Mouse (Mus musculus): ENCODE results near the gene Mthfd1l. TPM values are rescaled to one million over a fixed set of nuclear protein-coding genes. Genes with fewer than 3 reads are reported as not detected.

Gene Mthfd1l
- polyA plus RNA-seq, 1 experiment from 2014 or later, result 20.4 TPM

DNA sequence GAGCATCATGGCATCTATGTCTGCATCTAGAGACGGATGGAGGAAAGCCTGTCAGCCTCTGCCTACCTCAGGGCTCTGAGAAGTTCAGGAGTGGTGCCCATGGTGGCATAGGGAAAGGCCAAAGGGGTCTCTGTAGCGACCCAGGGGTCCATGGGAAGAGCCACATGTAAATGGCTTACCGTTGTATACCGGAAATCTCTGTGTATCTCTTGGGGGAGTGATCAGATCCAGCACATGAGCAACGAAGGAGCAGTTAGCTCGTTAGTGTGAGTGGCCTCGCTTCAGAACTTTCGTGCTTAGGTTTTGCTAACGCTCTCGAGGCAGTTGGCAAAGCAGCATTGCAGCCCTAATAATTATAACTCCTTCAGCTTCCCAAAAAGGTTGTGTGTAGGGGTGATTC is 169.9 kb downstream of the Mthfd1l start:
- H3K27me3 ChIP-seq (replicated peaks; ENCODE audit: low read depth, poor library complexity, severe bottlenecking), result no peaks in the 10 kb centered on the region
- H3K9me3 ChIP-seq, result no peaks in the 10 kb centered on the region
- no peaks in the 10 kb centered on the region; the same call in 1 of the 2 replicates for H3K36me3 ChIP-seq (replicated peaks)
- peaks cover 25% of the 10 kb centered on the region for H3K4me1 ChIP-seq
- DNase-seq (ENCODE audit: low spot score), result no peak
- WGBS, result 83% methylated on average over 10 of the region's 10 CpGs
- no peak overlapping the region for H3K4me3 ChIP-seq
- peak overlapping the region; percentile 14; the same call in 1 of the 2 replicates for H3K27ac ChIP-seq (replicated peaks)

DNA sequence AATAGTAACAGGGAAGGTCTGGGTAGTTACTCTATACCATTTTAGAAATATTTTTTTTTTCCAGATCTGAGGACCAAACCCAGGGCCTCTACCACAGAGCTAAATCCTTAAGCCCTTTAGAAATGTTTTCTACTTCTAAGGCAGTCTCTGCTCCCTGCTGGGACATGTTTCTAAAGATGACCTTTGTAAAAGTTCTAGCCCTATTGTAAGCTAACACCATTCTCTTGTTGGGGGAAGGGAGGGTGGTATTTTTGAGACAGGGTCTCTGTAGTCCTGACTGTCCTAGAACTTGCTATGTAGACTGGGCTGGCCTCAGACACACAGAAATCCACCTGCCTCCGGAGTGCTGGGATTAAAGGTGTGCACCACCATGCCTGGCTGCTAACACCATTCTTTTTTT is 170.5 kb downstream of the Mthfd1l start:
- H3K9me3 ChIP-seq, result no peaks in the 10 kb centered on the region
- DNase-seq (ENCODE audit: low spot score), result no peak
- no peaks in the 10 kb centered on the region for H3K27me3 ChIP-seq (replicated peaks; ENCODE audit: low read depth, poor library complexity, severe bottlenecking)
- H3K4me3 ChIP-seq, result no peak overlapping the region
- H3K36me3 ChIP-seq (replicated peaks), result no peaks in the 10 kb centered on the region; the same call in 1 of the 2 replicates
- no peak overlapping the region for H3K27ac ChIP-seq (replicated peaks)
- 71% methylated on average over 1 of the region's 1 CpGs for WGBS
- peaks cover 25% of the 10 kb centered on the region for H3K4me1 ChIP-seq

DNA sequence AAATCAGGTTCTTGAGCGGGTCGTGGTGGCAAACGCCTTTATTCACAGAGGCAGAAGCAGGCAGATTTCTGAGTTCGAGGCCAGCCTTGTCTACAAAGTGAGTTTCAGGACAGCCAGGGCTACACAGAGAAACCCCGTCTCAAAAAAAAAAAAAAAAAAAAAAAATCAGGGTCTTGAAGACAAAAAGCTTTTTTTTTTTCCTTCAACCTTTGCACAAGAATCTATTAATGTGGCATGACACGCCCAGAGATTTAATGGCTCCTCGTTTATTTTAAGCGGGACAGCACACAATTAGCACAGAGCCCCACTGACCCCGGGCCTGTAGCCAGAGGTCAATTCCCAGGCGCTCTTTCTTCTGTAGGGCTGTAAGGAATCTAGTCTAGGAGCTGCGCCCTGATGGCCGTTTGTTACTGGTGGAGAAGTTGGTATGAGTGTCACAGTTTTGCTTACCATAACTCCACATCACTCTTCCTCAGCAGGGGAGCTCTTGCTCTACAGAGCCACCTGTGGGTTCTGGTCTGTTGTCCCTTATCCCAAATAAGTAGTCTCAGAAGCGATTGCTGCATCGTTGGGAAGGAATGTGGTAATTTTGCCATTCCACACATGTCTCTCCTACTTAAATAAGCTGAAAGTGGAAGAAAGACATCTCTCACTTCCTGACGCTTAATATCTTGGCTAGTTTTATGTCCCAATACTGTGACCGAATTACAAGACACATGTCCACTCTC is 172.3 kb downstream of the Mthfd1l start:
- Histone ChIP-seq H3K4me1 (peaks cover 15% of the 10 kb centered on the region; the same call in 1 of the 2 replicates), H3K27me3 (replicated peaks; ENCODE audit: low read depth, poor library complexity, severe bottlenecking) (no peaks in the 10 kb centered on the region), H3K4me3 (no peak overlapping the region), H3K36me3 (replicated peaks) (peaks cover 7% of the 10 kb centered on the region), H3K9me3 (no peaks in the 10 kb centered on the region), H3K27ac (replicated peaks) (no peak overlapping the region)
- no peak for DNase-seq (ENCODE audit: low spot score)
- WGBS, result 66% methylated on average over 16 of the region's 16 CpGs

DNA sequence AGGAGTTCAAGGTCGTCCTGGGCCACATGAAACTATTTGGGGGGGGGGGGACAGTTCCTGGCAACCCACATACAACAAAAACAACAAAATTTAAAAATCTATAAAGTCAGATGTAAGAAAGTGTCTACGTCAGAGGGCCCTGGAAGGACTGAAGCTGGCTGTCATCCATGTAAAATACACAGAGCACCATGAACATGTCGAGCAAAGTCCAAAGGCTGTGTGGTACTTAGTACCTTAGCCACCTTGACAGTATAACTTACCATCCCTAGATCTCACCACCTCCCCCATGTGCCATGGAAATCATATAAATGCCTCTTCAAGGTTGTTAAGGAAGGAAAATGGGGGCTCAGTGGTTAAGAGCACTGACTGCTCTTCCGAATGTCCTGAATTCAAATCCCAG is 174.0 kb downstream of the Mthfd1l start:
- no peak for DNase-seq (ENCODE audit: low spot score)
- no peak overlapping the region for H3K4me3 ChIP-seq
- H3K27ac ChIP-seq (replicated peaks), result no peak overlapping the region
- WGBS, result 88% methylated on average over 4 of the region's 4 CpGs
- peaks cover 15% of the 10 kb centered on the region; the same call in 1 of the 2 replicates for H3K4me1 ChIP-seq
- peaks cover 18% of the 10 kb centered on the region for H3K36me3 ChIP-seq (replicated peaks)
- H3K27me3 ChIP-seq (replicated peaks; ENCODE audit: low read depth, poor library complexity, severe bottlenecking), result no peaks in the 10 kb centered on the region
- no peaks in the 10 kb centered on the region for H3K9me3 ChIP-seq

DNA sequence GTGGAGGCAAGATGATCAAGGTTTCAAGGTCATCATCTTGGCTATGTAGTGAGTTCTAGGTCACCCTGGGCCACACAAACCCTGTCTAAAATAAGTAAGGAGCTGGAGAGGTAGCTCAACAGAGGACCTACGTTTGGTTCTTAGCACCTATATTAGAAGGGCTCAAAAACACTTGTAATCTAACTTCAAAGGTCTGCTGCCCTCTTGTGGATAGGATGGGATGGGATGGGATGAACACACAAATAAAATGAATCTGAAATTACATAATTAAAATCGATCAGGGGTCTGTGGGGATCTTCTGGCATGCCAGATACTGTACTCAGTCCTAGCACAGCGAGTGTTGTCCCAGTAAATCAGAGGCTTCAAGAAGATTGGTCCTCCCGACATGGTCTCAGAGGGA is 178.2 kb downstream of the Mthfd1l start:
- Histone ChIP-seq H3K36me3 (replicated peaks) (peaks cover 23% of the 10 kb centered on the region), H3K27ac (replicated peaks) (no peak overlapping the region), H3K4me1 (0 out of 2 replicates have a peak, but pooled peaks cover under 1% of the 10 kb centered on the region), H3K9me3 (no peaks in the 10 kb centered on the region), H3K27me3 (replicated peaks; ENCODE audit: low read depth, poor library complexity, severe bottlenecking) (no peaks in the 10 kb centered on the region), H3K4me3 (no peak overlapping the region)
- DNase-seq (ENCODE audit: low spot score), result no peak
- WGBS, result 93% methylated on average over 4 of the region's 4 CpGs

DNA sequence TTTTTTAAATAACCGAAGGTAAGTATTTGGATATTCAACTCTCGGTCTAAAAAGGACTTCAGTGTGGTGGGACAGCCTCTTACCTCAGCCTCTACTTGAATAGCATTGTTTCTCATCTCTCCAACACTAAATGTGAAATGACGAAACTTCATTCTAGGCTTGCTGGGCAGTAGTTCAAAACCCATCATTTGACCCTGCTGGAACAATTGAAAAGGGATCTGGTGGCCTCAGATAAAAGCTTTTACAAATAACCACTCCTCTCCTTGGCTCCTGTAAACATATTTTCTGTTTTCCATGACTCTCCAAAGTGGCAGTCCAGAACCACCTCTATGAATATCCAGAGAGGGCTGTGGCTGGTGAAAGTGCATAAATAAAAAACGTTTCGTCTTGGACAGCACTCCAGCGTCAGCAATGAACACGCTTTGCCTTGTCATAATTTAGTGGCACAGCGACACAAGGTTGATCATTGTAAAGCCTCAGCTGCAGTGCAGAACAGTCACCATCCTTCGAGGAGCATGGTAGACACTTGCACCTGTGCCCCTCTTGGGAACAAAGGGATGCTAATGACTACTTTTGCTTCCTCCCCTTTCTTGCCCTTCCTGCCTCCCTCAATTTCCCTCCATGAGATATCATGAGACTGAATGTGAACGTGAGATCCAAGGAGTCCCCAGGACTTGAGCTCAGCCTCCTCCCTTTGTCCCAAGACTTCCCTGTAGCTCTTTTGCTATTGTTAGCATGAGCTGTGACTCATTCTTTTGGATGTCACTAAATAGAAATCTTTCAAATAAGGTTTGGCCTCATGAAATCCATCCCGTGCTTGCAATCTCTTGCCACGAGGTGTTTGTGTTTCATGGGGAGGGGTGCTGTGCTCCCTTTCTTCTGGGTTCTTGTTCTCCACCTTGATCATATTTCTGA is 179.2 kb downstream of the Mthfd1l start:
- Histone ChIP-seq H3K27ac (replicated peaks) (no peak overlapping the region), H3K36me3 (replicated peaks) (peaks cover 28% of the 10 kb centered on the region), H3K27me3 (replicated peaks; ENCODE audit: low read depth, poor library complexity, severe bottlenecking) (no peaks in the 10 kb centered on the region), H3K9me3 (no peaks in the 10 kb centered on the region), H3K4me3 (no peak overlapping the region), H3K4me1 (no peaks in the 10 kb centered on the region)
- no peak for DNase-seq (ENCODE audit: low spot score)
- whole genome bisulfite sequencing, result 91% methylated on average over 12 of the region's 12 CpGs

DNA sequence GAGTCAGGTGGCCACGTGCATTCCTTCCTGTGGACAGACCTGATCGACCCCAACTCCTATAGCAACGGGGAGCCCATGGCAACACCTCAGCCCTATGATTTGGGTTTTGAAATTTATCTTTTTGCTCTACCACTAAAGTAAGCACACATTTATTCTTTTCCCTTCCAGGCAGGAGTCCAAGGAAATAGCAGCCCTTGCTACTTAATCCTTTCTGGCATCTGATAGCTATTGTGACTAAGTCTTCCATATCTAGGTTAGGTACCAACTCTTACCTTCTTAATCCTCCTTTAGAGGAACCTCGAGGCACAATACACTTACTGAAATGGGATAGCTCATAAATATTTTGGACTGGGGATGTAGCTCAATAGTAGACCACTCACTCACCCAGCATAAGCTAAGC is 180.1 kb downstream of the Mthfd1l start:
- Histone ChIP-seq H3K4me1 (no peaks in the 10 kb centered on the region), H3K27ac (replicated peaks) (no peak overlapping the region), H3K9me3 (no peaks in the 10 kb centered on the region), H3K36me3 (replicated peaks) (peaks cover 28% of the 10 kb centered on the region), H3K27me3 (replicated peaks; ENCODE audit: low read depth, poor library complexity, severe bottlenecking) (no peaks in the 10 kb centered on the region), H3K4me3 (no peak overlapping the region)
- WGBS, result 88% methylated on average over 4 of the region's 4 CpGs
- no peak for DNase-seq (ENCODE audit: low spot score)

DNA sequence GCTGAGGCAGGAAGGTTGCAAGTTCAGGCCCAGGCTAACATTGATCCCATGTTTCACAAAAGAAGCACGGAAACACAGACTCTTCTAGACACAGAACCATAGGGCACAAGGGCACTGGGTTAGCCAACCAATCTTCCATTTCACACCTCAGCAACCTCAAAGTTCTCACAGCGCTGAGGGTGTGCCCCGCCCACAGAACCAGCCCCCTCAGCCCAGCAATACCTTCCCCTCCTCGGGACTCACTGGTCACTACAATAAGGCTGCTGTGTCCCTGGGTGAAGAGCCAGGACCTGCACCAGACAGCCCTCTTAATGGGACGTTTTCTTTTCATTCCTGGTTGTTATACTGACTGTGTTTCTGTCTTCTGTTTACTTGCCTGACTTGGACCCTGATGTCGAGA is 181.1 kb downstream of the Mthfd1l start:
- H3K4me1 ChIP-seq, result no peaks in the 10 kb centered on the region
- no peaks in the 10 kb centered on the region for H3K27me3 ChIP-seq (replicated peaks; ENCODE audit: low read depth, poor library complexity, severe bottlenecking)
- H3K9me3 ChIP-seq, result no peaks in the 10 kb centered on the region
- H3K36me3 ChIP-seq (replicated peaks), result peaks cover 23% of the 10 kb centered on the region
- H3K27ac ChIP-seq (replicated peaks), result no peak overlapping the region
- H3K4me3 ChIP-seq, result no peak overlapping the region
- DNase-seq (ENCODE audit: low spot score), result no peak
- WGBS, result 79% methylated on average over 6 of the region's 6 CpGs

DNA sequence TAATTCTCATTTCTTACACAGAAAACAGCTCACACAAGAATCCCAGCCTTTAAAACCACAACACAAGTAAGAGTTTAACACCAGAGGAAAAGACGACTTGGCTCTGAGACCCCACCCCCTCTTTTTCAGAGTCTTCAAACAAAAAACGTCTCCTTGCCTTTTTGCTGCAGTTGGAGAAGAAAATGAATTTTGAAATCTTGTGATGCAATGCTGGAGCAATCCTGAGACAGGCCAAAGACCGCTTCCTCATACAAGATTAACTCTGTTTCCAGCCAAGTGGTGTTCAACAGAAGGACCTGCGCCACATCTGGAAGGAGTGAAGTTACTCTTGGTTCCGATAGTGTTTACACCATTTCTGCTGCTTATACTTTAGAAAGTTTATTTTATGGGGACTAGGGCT is 182.6 kb downstream of the Mthfd1l start:
- peaks cover 20% of the 10 kb centered on the region for H3K36me3 ChIP-seq (replicated peaks)

DNA sequence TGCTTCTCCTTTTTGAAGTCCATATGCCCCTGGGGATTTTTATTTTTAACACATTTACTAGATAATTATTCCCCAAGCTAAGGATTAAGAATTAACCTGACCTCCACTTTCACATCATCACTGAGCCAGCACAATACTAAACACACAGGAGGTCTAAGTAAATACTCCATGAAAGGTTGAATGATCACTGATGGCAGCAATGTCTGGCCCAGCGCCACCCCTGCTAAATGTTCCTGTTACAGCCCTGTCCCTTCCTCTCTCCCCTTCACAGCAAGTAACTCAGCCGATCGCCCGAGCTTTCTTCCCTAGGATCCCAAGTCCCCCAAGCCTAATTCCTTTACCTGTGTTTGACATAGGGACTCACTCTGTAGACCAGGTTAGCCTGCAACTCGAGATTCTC is 185.6 kb downstream of the Mthfd1l start:
- peaks cover 15% of the 10 kb centered on the region for H3K4me1 ChIP-seq
- WGBS, result 91% methylated on average over 5 of the region's 5 CpGs
- no peak overlapping the region for H3K27ac ChIP-seq (replicated peaks)
- no peaks in the 10 kb centered on the region for H3K9me3 ChIP-seq
- DNase-seq (ENCODE audit: low spot score), result no peak
- H3K36me3 ChIP-seq (replicated peaks), result peaks cover 10% of the 10 kb centered on the region
- no peaks in the 10 kb centered on the region for H3K27me3 ChIP-seq (replicated peaks; ENCODE audit: low read depth, poor library complexity, severe bottlenecking)
- H3K4me3 ChIP-seq, result no peak overlapping the region

More for the DNA sequence above, 182.6 kb downstream of the Mthfd1l start:
- Histone ChIP-seq H3K27ac (replicated peaks) (no peak overlapping the region), H3K4me3 (no peak overlapping the region), H3K4me1 (peaks cover 2% of the 10 kb centered on the region; the same call in 1 of the 2 replicates), H3K9me3 (no peaks in the 10 kb centered on the region), H3K27me3 (replicated peaks; ENCODE audit: low read depth, poor library complexity, severe bottlenecking) (no peaks in the 10 kb centered on the region)
- no peak for DNase-seq (ENCODE audit: low spot score)
- WGBS, result 83% methylated on average over 5 of the region's 5 CpGs

DNA sequence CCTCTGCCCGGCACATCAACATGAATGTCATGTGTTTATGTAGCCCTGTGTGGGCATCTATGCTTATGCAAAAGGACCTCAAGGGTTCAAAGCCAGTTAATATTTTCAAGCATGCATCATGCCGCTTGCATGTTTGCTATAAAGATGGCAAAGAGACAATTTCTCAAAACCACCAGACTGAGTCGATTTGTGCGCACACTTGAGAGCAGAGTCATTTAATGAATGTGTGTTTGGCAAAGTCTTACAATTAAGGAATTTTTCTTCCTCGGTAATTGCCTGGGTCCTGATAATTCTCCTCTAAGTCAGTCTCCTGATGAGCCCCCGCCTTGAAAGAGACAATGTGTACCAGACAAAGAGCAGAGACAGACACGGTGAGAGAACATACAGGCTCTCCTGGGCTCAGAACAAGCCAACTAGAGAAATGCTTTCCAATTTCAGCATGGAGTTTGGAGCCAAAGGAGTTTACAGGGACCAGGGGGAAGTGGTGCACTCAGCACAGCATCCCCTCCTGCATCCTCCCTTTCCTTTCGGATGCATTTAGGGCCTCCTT is 186.7 kb downstream of the Mthfd1l start:
- no peak overlapping the region for H3K27ac ChIP-seq (replicated peaks)
- no peak for DNase-seq (ENCODE audit: low spot score)
- WGBS, result 81% methylated on average over 8 of the region's 8 CpGs
- H3K27me3 ChIP-seq (replicated peaks; ENCODE audit: low read depth, poor library complexity, severe bottlenecking), result no peaks in the 10 kb centered on the region
- no peak overlapping the region for H3K4me3 ChIP-seq
- peaks cover 5% of the 10 kb centered on the region for H3K36me3 ChIP-seq (replicated peaks)
- H3K9me3 ChIP-seq, result no peaks in the 10 kb centered on the region
- peaks cover 15% of the 10 kb centered on the region for H3K4me1 ChIP-seq

DNA sequence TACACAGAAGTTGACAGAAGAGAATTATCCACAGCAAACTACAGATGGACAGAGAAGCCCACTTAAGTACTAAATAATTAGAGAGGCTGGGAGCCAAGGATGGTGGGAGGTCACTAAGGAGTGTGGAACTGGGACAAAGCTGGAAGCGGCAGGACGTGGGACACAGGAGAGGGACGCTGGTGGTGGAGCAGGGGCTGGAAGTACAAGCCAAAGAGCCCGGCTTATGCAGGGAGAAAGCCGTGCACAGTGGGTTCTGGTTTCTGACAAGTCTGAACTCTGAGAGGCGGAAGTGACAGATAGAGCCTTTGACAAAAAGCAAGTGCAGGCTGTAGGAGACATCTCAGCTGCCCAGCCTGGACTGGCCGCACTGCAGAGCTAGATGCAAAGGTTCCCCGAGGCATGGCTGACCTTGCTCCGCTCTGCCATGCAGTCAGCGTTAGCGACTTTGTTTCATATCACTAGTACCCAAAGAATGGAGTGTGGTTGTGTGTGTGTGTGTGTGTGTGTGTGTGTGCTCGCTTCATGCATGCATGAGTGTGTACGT is 187.4 kb downstream of the Mthfd1l start:
- peaks cover 15% of the 10 kb centered on the region for H3K4me1 ChIP-seq
- H3K9me3 ChIP-seq, result 0 out of 2 replicates have a peak, but pooled peaks cover 2% of the 10 kb centered on the region
- no peak overlapping the region for H3K4me3 ChIP-seq
- no peak overlapping the region for H3K27ac ChIP-seq (replicated peaks)
- WGBS, result 80% methylated on average over 13 of the region's 13 CpGs
- H3K27me3 ChIP-seq (replicated peaks; ENCODE audit: low read depth, poor library complexity, severe bottlenecking), result no peaks in the 10 kb centered on the region
- H3K36me3 ChIP-seq (replicated peaks), result peaks cover 5% of the 10 kb centered on the region
- no peak for DNase-seq (ENCODE audit: low spot score)

Measured in embryonic facial prominence, embryonic 10.5 days (tissue).